Mouse (Mus musculus): ENCODE measurements around the gene Siah1a. TPM values are rescaled to one million over a fixed set of nuclear protein-coding genes. Genes with fewer than 3 reads are reported as not detected.

Gene Siah1a
- total RNA-seq, 2 experiments from 2014 or later = 33.4 to 35.7 TPM

DNA sequence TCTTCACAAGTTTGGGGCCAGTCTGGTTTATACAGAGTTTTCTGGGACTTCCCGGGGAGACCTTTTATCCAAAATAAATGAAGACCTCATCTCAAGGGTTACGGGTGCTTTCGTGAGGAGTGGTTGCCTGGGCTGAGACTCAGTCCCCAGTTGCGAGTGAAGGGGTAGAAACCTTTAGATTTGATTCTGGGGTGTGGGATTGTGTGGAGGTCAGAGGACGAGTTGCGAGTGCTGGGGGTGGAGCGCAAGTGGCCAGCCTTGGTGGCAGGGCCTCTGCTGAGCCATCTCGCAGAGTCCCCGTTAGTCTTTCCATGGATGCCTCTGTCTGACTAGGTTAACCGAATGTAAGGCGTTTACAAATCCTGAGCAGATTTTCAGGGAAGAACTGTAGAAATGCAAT, 777 bp upstream of the Siah1a start:
- no peak for DNase-seq (ENCODE audit: extremely low spot score in 1 of 2, low spot score in 2 of 2)
- intact Hi-C loops (cut with DNase I) = loop anchor here (10.0 kb wide), 2 partner anchors 82 to 158 kb away; no protein-coding TSS in a partner anchor

DNA sequence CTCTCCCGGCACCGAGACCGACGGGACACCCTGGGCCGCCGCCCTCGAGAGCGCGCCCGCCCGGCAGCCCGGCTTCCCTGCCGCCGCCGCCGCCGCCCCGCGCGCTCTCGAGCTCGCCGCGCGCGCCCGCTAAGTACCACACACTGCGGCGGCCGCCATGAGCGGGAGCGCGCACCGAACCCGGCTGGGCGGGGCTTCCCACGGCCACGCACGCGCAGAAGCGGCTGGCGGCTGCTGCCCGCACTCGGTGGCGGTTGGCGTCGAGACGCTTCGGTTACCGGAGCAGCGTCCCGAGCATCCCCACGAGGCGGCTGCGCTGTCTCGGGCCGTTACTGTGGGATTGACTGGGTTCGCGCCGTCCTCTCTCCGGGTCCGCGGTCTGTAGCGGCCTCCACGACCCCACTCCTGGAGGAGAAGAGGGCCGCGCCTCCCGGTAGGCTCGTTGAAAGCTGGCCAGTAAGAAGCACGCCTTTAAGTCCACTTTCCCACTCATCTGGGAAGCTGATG, 254 bp upstream of the Siah1a start:
- intact Hi-C loops (cut with DNase I) = loop anchor here (10.0 kb wide), 2 partner anchors 81 to 159 kb away; no protein-coding TSS in a partner anchor

DNA sequence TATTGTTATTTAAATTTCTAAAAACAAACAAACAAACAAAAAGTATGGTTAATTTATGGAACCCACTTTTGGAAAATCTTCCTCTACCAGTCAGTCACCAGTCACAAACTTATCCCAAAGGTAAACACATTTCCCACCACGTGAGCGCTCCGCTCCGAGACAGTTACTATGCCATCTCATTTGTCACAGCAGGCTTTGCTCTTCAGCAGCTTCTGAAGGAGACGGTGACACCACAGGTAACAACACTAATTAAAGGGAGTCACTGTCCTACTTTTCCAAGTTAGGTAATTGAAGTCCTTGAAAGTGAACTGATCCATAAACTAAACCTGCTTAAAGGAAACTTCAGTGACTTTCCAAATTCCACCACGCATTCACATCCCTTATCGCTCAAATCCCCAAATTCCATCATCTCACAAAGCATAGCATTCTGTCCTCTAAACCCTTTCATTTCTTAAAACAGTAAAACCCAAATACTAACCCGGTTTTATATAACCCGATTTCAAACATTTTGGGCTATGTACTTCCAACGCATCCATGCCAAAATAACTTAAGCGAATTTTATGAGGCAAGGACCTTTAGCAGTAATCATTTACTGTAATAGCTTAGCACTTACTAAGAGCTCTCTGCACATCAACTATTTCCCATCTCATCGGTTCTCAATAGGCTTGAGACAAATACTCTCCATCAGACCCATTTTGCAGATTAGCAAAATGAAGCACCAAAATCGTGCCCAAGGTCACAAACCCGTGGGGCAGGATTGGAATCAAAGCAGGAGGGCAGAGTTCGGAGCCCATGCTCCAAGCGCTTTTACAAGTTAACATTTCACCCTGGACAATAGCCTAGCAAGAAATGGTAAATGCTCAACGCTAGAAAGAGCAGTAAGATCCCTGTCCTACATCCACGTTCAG, 1.2 kb downstream of the Siah1a start:
- intact Hi-C loops (cut with DNase I) = loop anchor here (10.0 kb wide), 2 partner anchors 80 to 160 kb away; no protein-coding TSS in a partner anchor
- DNase-seq (ENCODE audit: extremely low spot score in 1 of 2, low spot score in 2 of 2) = no peak

More for the DNA sequence above, 254 bp upstream of the Siah1a start:
- DNase-seq (ENCODE audit: extremely low spot score in 1 of 2, low spot score in 2 of 2) = peak; percentile 86 to 96

DNA sequence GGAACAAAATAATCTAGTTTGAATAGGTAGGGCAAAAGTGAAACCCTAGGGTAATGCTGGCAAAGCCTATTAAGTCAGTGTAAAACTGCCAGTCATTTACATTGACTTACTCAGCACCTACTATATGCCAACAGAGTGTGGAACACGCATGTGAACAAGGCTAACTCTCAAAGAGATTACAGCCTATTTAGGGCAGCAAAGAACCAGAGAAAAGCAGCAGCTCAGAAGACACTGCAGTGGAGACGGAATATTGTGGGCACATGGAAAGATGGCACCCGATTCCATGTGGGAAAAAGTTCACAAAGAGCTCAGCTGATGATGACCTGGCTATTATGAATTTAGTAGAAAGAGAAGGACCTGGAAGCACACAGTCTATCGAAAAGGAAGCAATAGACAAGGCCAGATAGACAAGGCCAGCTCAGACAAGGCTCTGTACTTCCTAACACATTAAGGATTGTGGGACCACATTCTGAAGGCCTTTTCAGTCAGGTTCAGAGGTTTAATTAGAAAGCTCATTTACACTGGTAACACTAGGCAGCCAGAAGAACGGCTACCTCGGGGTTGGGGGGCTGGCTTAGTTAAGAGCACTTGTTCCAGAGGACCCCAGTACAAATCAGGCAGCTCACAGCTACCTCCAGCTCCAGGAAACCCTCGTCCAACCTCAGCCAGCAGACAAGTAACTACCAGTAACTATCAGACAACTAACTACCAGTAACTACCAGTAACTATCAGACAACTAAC, 3.0 kb downstream of the Siah1a start:
- intact Hi-C loops (cut with DNase I) = loop anchor here (10.0 kb wide), 2 partner anchors 78 to 162 kb away; no protein-coding TSS in a partner anchor
- DNase-seq (ENCODE audit: extremely low spot score in 1 of 2, low spot score in 2 of 2) = no peak

DNA sequence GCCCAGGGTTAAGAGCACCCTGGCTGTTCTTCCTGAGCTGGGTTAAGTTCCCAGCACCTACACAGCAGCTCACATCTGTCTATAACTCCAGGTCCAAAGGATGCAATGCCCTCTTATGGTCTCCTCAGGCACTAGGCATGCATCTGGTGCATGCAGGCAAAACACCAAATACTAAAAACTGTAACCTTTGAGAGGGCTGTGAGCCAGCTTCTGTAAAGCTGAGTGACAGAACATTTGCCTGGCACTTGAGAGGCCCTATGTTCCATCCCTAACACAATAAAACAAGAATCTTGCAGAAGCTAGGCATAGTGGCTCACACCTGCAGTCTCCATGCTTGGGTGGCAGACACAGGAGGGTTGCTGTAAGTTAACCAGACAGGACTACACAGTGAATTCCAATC, 4.1 kb downstream of the Siah1a start:
- intact Hi-C loops (cut with DNase I) = loop anchor here (10.0 kb wide), 2 partner anchors 77 to 163 kb away; no protein-coding TSS in a partner anchor
- no peak for DNase-seq (ENCODE audit: extremely low spot score in 1 of 2, low spot score in 2 of 2)

DNA sequence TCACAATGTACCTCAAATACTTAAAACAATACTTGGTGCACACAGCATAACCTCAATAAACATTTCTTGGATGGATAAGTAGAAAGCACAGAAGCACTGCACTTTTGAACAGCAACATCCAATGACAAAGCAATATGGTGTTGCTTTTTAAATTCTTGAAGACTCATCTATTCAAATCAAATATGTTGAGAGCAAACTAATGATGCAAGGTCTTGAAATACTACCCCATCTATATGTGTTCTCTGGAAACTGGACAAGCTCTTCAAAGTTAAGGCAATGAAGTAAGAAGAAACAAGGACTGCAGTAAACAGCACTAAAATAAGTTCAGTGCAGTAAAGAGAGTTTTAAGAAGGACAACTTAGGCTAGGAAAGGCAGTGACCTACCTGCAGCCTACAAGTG, 4.8 kb downstream of the Siah1a start:
- DNase-seq (ENCODE audit: extremely low spot score in 1 of 2, low spot score in 2 of 2) = no peak
- intact Hi-C loops (cut with DNase I) = loop anchor here (10.0 kb wide), 2 partner anchors 76 to 164 kb away; no protein-coding TSS in a partner anchor

DNA sequence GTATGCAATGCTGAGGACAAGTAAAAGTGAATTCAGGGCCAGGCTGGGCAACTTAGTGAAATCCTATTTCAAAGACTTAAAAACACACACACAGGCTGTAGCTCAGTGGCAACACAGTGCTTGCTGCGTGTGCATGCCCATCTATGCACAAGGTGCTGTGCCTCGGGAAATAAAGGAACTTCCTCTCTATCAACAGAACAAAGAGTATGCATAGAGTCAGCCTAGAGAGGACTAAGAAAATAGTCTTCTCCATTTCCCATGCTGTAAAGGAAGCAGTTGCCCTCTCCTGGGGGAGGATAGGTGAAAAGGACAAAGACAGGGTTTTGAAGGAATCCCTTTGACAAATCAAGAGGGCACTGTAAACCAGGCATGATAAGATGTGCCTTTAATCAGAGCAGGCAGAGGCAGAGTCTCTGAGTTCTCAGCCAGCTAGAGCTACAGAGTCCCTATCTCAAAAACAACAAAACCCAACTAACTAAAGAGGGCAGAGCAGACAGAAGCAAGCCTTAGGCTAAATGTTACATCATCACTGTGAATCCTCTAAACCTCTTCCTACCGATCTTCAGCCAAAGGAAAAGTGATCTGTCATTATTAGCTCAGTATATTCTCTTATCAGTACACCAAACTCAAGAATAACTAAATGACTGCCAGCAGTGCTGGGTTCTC, 10.2 kb downstream of the Siah1a start:
- DNase-seq (ENCODE audit: extremely low spot score in 1 of 2, low spot score in 2 of 2) = no peak
- intact Hi-C loops (cut with DNase I) = no loop called here

DNA sequence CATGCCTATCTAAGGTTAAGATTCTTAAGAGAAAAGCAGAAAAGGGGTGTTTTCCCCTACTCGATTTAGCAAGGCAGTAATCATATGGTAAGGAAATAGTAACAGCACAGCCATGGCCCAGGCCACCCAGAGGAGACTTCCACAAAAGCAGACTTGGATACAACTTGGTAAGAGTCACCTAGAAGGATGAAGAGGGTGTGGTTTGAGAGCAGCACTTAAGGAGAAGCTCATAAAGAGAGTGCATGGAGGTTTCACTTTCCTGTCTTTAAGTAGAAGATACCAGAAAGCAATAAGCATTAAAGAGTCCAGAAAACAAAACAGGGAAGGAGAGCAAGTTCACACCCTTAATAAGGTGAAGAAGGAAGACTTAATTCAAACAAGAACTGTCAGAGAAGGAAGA, 10.8 kb downstream of the Siah1a start:
- DNase-seq (ENCODE audit: extremely low spot score in 1 of 2, low spot score in 2 of 2) = no peak
- intact Hi-C loops (cut with DNase I) = no loop called here

DNA sequence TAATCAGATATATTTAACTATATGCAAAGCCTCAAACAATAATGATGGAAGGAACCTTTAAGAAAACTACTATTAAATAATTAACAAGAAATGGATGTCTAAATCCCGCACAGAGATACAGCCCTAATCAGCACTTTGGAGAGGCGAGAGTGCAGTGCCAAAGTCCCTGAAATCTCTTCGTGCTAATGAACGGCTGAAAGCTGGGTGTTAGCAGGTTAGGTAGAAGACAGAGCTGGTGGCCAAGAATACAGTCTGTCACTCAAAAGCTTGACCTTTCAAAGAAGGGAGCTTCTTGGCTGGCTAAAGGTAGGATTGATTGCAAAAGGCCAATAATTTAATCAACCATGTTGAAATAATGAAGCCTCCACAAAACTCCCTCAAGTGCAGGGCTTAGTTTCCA, 11.6 kb downstream of the Siah1a start:
- intact Hi-C loops (cut with DNase I) = no loop called here

DNA sequence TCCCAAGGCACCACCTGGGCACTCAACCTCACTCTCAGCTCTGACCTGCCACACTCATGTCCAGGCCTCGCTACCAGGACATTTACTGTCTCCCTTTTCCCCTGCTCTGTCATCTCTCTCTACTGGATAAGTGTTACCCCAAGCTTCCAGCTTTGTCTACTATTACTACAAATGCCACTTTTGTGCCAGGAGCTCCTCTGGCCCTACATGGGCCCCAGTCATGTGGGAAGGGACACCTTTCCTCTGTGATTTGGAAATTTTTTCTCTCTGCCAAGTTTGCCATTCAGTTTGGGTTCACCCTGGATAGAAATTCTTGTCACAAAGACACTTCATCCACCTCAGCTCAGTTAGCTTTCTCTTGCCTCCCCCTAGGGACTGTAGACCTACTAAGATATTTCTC, 14.9 kb downstream of the Siah1a start:
- intact Hi-C loops (cut with DNase I) = no loop called here
- no peak for DNase-seq (ENCODE audit: extremely low spot score in 1 of 2, low spot score in 2 of 2)

More for the DNA sequence above, 11.6 kb downstream of the Siah1a start:
- no peak for DNase-seq (ENCODE audit: extremely low spot score in 1 of 2, low spot score in 2 of 2)

DNA sequence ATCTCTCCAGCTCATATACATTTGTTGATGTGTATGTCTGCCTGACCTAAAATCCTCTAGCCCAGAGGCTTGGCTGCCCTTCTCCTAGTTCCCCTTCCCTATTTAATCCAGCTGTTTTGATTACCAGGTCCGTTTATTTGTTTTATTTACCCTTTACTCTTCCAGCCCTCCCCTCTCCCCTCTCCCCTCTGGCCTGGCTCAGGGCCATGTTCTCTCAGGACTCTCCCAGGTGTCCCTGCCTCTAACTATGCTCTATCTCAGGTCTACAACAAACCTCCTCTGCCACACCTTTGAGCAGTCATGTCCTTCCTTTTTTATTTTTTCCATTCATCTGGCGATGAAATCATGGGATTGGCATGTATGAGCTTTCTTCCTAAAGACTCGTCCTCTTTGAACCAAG, 15.4 kb downstream of the Siah1a start:
- DNase-seq (ENCODE audit: extremely low spot score in 1 of 2, low spot score in 2 of 2) = no peak
- intact Hi-C loops (cut with DNase I) = no loop called here

DNA sequence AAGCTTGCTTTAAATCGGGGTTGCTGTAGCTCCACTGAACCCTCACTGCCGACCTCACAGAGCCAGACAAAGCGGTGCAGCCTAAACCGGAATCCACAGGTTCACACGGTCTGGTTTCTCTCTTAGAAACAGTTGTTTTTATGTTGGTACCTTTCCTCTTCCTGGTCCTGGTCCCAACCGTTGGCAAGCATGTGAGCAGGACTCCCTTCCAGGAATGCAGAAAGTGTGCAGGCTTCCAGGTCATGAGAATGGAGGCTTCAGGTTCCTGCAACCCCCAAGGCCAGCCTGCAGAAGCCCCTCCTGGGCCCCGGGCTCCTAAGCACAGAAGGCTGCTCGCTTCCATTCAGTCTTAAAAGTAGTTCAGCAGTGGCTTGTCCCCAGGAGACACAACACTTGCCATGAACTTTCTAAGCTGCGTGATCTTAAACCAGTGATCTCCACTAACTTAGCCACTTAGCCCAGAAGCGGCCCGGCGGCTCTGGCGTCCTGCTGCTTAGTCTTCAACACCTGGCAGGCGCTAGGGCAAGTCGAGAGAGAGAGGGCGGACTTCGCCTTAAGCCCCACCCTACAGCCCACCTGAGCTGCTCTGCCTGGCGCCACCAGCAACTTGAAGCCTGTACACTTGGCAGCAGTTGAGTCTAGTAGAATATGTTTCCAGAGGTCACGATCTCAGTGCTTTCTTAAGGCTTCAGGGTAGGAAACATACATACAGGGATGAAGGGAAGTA, 17.3 kb downstream of the Siah1a start:
- no peak for DNase-seq (ENCODE audit: extremely low spot score in 1 of 2, low spot score in 2 of 2)
- intact Hi-C loops (cut with DNase I) = no loop called here

DNA sequence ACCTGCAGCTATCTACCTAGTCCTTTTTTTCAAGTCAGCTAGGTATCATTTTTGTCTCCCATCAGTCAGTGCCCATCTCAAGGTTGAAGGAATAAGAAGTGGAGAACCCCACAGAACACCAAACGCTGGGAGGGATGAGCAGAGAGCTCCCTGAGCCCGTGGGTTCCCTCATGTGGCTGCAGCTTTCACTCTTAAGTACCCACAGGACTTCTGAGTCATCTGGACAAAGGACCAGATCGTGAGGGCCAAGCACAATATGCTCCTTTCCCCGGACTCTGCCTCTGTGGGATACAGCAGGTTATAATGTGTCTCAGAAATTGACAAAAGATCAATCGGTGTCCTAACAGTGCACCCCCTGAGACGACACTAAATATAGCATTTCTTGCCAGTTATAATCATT, 18.8 kb downstream of the Siah1a start:
- DNase-seq (ENCODE audit: extremely low spot score in 1 of 2, low spot score in 2 of 2) = no peak
- intact Hi-C loops (cut with DNase I) = no loop called here

DNA sequence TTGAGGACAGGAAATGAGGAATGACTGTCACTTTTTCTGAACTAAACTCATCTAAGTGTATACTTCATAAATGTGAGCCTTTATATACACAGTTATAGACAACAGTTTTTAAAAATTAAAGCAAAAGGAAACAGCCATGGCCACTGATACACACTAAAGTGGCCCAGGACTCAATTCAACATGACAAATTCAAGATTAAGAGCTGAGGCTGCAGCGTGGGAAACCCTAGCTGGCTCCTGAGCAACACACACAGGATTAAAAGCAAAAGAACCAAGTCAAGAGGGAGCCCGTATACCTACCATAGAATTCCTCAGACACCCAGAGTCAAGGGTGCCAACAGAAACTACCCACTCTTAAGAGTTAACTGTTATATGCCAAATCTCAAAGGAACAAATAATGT, 24.2 kb downstream of the Siah1a start:
- DNase-seq (ENCODE audit: extremely low spot score in 1 of 2, low spot score in 2 of 2) = no peak
- intact Hi-C loops (cut with DNase I) = no loop called here

DNA sequence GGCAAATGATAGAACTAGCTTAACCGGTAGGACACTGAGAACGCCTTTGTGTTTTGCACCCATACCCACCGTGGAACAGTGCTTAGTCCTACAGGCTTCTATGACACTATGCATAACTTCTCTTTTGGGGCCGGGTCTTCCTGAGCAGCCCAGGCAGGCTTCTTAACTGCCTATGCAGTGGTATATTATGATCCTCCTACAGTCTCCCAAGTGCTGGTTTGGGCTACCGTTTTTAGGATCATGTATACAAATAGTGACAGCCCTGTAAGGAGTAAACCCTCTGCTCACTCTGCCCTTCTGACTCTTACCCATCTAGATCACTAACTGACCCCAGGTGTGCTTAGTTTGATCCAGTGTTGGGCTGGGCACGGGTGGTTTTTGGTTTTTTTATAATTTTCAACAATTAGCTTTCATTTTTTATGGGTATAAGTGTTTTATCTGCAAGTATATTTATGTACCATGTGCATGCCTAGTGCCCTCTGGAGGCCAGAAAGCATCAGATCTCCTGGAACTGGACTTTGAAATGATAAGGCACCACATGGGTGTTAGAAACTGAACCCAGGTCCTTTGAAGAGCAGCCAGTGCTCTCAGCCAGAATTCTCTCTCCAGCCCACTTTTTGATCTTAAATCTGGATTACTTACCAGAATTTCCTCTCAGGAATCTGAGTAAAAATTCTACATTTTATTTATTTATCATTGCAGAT, 24.8 kb downstream of the Siah1a start:
- no peak for DNase-seq (ENCODE audit: extremely low spot score in 1 of 2, low spot score in 2 of 2)
- intact Hi-C loops (cut with DNase I) = no loop called here

DNA sequence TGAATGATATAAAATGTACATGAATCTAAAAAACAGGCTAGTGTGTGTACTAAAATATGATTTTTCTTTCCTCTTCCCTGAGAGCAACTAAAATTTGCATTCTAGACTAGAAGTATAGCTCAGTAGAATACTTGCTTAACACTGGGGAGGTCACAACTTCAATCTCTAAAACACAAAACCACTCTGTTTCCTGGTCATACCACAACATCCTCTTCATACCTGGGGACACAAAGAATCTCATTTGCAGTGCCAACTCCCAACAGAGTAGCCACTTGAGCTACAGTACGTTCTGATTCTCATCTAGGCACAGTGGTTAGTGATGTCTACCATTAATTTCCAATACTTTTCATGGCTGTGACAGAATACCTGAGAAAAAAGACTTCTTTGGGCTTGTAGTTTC, 26.4 kb downstream of the Siah1a start:
- intact Hi-C loops (cut with DNase I) = no loop called here

DNA sequence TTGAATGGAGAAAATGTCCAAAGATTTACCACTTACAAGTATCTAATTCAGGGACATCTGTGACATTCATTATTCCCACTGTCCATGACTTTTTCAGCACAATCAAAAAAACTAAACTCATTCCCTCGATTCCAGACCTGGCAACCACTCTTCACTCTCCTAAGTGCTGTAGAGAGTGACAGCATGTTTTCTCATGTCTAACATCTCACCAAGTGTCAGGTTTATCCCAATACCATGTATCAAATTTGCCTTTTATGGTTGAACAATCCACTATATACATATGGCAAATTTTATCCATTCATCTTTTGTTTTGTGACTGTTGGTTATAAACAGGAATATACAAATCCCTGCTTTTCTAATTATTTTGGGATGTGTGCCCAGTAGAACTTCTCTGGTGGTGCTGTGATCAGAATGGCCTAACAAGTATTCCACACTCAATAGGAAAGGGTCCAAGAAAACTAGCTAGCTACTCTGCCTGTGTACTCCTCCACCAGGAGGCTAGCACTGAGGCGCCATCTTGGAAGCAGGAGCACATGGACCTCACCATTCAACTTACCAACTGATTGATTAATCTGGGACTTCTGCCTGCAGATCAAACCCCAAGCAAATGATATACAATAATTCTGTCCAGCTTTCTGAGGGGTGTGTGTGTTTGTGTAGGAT, 27.3 kb downstream of the Siah1a start:
- DNase-seq (ENCODE audit: extremely low spot score in 1 of 2, low spot score in 2 of 2) = no peak
- intact Hi-C loops (cut with DNase I) = no loop called here

More for the DNA sequence above, 26.4 kb downstream of the Siah1a start:
- DNase-seq (ENCODE audit: extremely low spot score in 1 of 2, low spot score in 2 of 2) = no peak

All from left cerebral cortex, postnatal 10 days (tissue).